In the genomic region with DNA sequence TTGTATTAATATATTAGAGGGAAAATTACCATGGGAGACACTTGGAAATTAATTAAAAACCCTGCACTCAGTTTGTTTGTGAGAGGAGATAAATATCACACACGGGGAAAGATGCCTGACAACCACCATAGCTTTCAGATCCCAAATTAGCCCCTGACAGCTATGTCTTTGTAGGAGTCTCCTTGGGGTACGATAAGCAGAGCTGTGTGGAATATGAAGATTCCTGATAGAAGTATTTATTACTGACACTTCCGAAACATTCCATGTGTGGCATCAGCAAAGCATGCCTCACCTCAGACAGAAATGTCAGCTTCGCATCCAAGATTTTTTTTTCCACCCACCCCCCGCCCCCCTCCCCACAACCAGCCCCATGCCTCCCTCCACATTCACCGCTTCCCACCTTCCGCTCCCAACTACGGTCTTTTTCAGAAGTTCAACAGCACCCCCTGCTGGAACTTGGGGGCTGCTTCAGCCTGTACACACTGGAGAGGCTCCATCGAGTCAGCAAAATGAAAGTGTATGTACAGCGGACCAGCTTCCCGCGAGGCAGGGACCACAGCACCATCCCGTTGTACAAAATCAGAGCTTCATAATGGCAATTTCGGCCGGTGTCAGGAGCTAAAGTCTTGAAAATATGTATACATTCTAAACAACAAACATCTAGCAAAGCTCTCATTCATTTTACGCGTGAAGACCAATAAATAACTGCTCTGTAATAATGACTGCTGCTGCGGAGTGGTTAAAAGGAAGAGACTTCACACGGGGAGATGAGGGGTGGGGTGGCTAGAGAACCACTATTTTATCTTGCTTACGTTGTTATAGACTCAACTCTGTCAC, we compare ENCODE assay signal across 8 mouse cellular contexts.
DNase-seq lines count a peak whose midpoint lies in the region; ATAC-seq lines count a peak whose summit lies in the region.

No protein-coding gene starts in this region.

- no peaks in the 10 kb centered on the region for H3K9me3 ChIP-seq in intestine, embryonic 15.5 days

- no peaks in the 10 kb centered on the region for H3K27me3 ChIP-seq in intestine, embryonic 15.5 days (replicated peaks)

- H3K27ac ChIP-seq in intestine, embryonic 15.5 days: no peak overlapping the region

- peak; percentile 61 to 91 for DNase-seq in adrenal gland, adult (ENCODE audit: inconsistent age in 2 of 2, low spot score in 1 of 2)
- DNase-seq in gastrocnemius, postnatal 14 days: peak; percentile 58
- DNase-seq in left cerebral cortex, postnatal 14 days (ENCODE audit: low spot score in 2 of 2): peak; percentile 89 to 91
- peak; percentile 90 for DNase-seq in mesoderm, embryonic 11.5 days (ENCODE audit: low read depth, low spot score)
- DNase-seq in right cerebral cortex, postnatal 25 days: peak; percentile 81
- DNase-seq in yolk sac, embryonic 10.5 days (ENCODE audit: low spot score): peak; percentile 57

- no peaks in the 10 kb centered on the region for H3K4me1 ChIP-seq in intestine, embryonic 15.5 days (replicated peaks)

- 30% methylated on average over 20 of the region's 20 CpGs for WGBS in intestine, embryonic 15.5 days

- intact Hi-C loops in gastrocnemius, postnatal 14 days (cut with DNase I; ENCODE audit: low total_unique reads): no loop called here
- intact Hi-C loops in left cerebral cortex, postnatal 14 days (cut with DNase I): loop anchor here (5.0 to 10.0 kb wide), 2 partner anchors 222 to 910 kb away; no protein-coding TSS in a partner anchor

- H3K36me3 ChIP-seq in intestine, embryonic 15.5 days: no peaks in the 10 kb centered on the region

- no peak overlapping the region for H3K9ac ChIP-seq in intestine, embryonic 15.5 days

- H3K4me2 ChIP-seq in intestine, embryonic 15.5 days (replicated peaks): peak overlapping the region; percentile 53

- peak; percentile 97 for ATAC-seq in common myeloid progenitor, adult 5-6 weeks (replicated peaks; ENCODE audit: low read depth, poor library complexity, severe bottlenecking)
- peak; percentile 96 for ATAC-seq in intestine, embryonic 15.5 days

- peak overlapping the region; percentile 27 for H3K4me3 ChIP-seq in intestine, embryonic 15.5 days (replicated peaks)
